Mouse (Mus musculus) adrenal gland, adult (tissue): Measurements from ENCODE around the gene Cks1b.

Source experiments
- DNase-seq, 2 experiments: peaks; one replicate each; pipeline ENCODE4 v3.0.0; 2022 to 2023; ENCODE audit warnings: low spot score in 1 of 2; ENCODE audit not compliant: inconsistent age in 2 of 2

Gene Cks1b

GRCm38 (mm10) chr3:89418170-89418860 is at the start of gene Cks1b, which contains the start of gene Shc1:
Gene Cks1b, minus strand, starts transcription at chr3:89418383.
Gene Shc1, plus strand, starts transcription at chr3:89418443.
- DNase-seq: peak; percentile 97 to 98

- peak; percentile 92 to 97 for DNase-seq
Measured at GRCm38 (mm10) chr3:89458965-89459807, 41.0 kb upstream of the Cks1b start.

- peak in 1 of 2 experiments; percentile 50 for DNase-seq
Measured at GRCm38 (mm10) chr3:89458372-89458964, 40.3 kb upstream of the Cks1b start.

GRCm38 (mm10) chr3:89456726-89457665 is 38.8 kb upstream of the Cks1b start:
- DNase-seq: peak; percentile 67 to 87

GRCm38 (mm10) chr3:89455786-89456285 is 37.7 kb upstream of the Cks1b start:
- DNase-seq: no peak

- peak in 1 of 2 experiments; percentile 28 for DNase-seq
Measured at GRCm38 (mm10) chr3:89454401-89455177, 36.4 kb upstream of the Cks1b start, which contains the start of gene Pmvk. Gene Pmvk, plus strand, starts transcription at chr3:89454541.

- DNase-seq: no peak
Measured at GRCm38 (mm10) chr3:89451916-89452315, 33.7 kb upstream of the Cks1b start.

- peak; percentile 78 to 91 for DNase-seq
Measured at GRCm38 (mm10) chr3:89449541-89449940, 31.4 kb upstream of the Cks1b start.

- peak; percentile 73 to 89 for DNase-seq
Measured at GRCm38 (mm10) chr3:89448720-89449537, 30.7 kb upstream of the Cks1b start.

GRCm38 (mm10) chr3:89440691-89441090 is 22.5 kb upstream of the Cks1b start:
- DNase-seq: peak in 1 of 2 experiments; percentile 62

GRCm38 (mm10) chr3:89437269-89437668 is 19.1 kb upstream of the Cks1b start:
- DNase-seq: peak in 1 of 2 experiments; percentile 73

- DNase-seq: peak; percentile 77 to 92
Measured at GRCm38 (mm10) chr3:89436176-89437113, 18.3 kb upstream of the Cks1b start, which contains the start of gene Pbxip1. Gene Pbxip1, plus strand, starts transcription at chr3:89436706.

GRCm38 (mm10) chr3:89435041-89435440 is 16.9 kb upstream of the Cks1b start:
- DNase-seq: no peak

GRCm38 (mm10) chr3:89434532-89434931 is 16.3 kb upstream of the Cks1b start:
- DNase-seq: no peak

- DNase-seq: no peak
Measured at GRCm38 (mm10) chr3:89432606-89433005, 14.4 kb upstream of the Cks1b start.

- DNase-seq: peak; percentile 99
Measured at GRCm38 (mm10) chr3:89430171-89431159, 12.3 kb upstream of the Cks1b start, which contains the start of gene Pygo2. Gene Pygo2, plus strand, starts transcription at chr3:89430214.
